Mouse (Mus musculus) heart, postnatal 0 days (tissue): Measurements from ENCODE around the gene Snrk. TPM values are rescaled to one million over a fixed set of nuclear protein-coding genes. Genes with fewer than 3 reads are reported as not detected.

ENCODE experiments used
- ATAC-seq: fragments of 200-750 bp; cut with Nextera tagmentation; 2 replicates; pipeline ENCODE4 v1.8.0; 2017; ENCODE audit warnings: low read depth, moderate number of reproducible peaks, moderate library complexity; ENCODE audit not compliant: insufficient read depth
- DNase-seq: peaks from one replicate; pipeline ENCODE4 v3.0.0-alpha.2; 2016; ENCODE audit warnings: low spot score
- H3K27ac ChIP-seq: fragments of 300-500 bp; sonication (generic); 2 replicates; pipeline ENCODE4 v1.5.1; 2014; ENCODE audit warnings: low read depth, mild to moderate bottlenecking
- H3K27me3 ChIP-seq: fragments of 300-500 bp; sonication (generic); 2 replicates; pipeline ENCODE4 v1.6.1; 2014; ENCODE audit warnings: low read length, mixed read lengths; ENCODE audit not compliant: control insufficient read depth, insufficient read depth
- H3K36me3 ChIP-seq: fragments of 300-500 bp; sonication (generic); replicated peaks from 2 replicates; pipeline ENCODE4 v1.6.1; 2014; ENCODE audit warnings: low read length, mixed read lengths; ENCODE audit not compliant: control insufficient read depth, insufficient read depth
- H3K4me1 ChIP-seq: fragments of 300-500 bp; sonication (generic); 2 replicates; pipeline ENCODE4 v1.6.1; 2014; ENCODE audit warnings: antibody characterized with exemption; ENCODE audit not compliant: control insufficient read depth, insufficient read depth
- H3K4me2 ChIP-seq: fragments of 300-500 bp; sonication (generic); 2 replicates; pipeline ENCODE4 v1.6.1; 2014; ENCODE audit warnings: low read depth, mild to moderate bottlenecking, low read length, moderate library complexity
- H3K4me3 ChIP-seq: fragments of 300-500 bp; sonication (generic); 2 replicates; pipeline ENCODE4 v1.5.1; 2014; ENCODE audit warnings: low read depth, low read length
- H3K9ac ChIP-seq: fragments of 300-500 bp; sonication (generic); replicated peaks from 2 replicates; pipeline ENCODE4 v1.6.1; 2014; ENCODE audit warnings: low read depth, low read length, mixed read lengths
- H3K9me3 ChIP-seq: fragments of 300-500 bp; sonication (generic); replicated peaks from 2 replicates; pipeline ENCODE4 v1.6.1; 2016; ENCODE audit warnings: low read length; ENCODE audit not compliant: control insufficient read depth
- CTCF ChIP-seq: IDR thresholded peaks from 2 replicates; pipeline ENCODE4 v1.5.1; 2016; ENCODE audit warnings: antibody characterized with exemption, control low read depth, low read depth
- EP300 ChIP-seq: IDR thresholded peaks from 2 replicates; pipeline ENCODE4 v1.6.1; 2016; ENCODE audit warnings: antibody characterized with exemption, low read depth
- WGBS: fragments of 180-500 bp; shearing (Covaris S2); extraction: QIAGEN DNeasy Blood & Tissue Kit; methylation state at CpG from one replicate; pipeline ENCODE4 v1.1.7; 2014; 5-methylcytosine and 5-hydroxymethylcytosine counted together
- polyA plus RNA-seq: library from polyadenylated mRNA; unstranded; fragments of >200 nt; fragmentation: Nextera tagmentation; extraction: Ambion mirVana; gene quantifications from 2 replicates; pipeline ENCODE4 v1.2.1, GENCODE M21; 2015
- total RNA-seq: library from RNA; depleted of rRNA; stranded (reverse); fragments of >200 nt; gene quantifications from 2 replicates; pipeline ENCODE4 v1.2.3, GENCODE M21; 2014; ENCODE audit warnings: low replicate concordance

Gene Snrk
- total and polyA plus RNA-seq, 2 experiments from 2014 or later = 39.5 to 60.4 TPM

DNA sequence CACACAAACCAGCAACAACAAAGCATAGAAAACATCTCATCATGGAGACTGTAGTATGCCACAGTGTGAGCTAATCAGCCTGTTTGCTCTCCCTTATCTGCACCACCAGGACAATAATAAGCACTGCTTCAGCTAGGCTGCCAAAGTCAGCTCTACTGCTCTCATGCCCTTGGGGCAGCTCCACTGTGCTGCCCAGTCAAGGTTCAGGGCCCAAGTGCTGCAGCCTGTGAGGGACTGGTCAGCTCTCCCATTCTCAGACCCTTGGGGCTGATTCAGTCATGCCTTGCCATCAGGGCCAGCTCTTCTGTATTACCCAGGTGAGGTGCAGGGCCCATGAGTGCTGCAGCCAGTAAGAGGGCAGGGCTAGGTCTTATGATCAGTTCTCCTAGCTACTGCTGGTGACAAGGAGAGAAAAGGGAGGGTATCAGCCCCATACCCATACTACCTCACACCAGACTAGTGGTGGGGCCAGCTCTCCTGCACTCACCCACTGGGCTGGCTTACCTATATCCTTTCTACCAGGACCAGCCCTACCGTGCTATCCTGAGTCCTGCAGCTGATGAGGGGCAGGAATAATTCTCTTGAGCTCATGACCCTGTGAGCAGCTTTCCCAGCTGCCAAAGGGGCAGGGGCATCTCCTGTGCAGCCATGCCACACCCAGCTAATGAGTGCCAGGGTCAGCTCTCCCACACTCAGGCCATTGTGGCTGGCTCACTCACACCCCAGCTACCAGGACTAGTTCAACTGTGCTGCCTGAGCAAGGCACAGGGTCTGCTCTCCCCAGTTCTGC is 18.2 kb downstream of the Snrk start:
- Histone ChIP-seq H3K9me3 (no peaks in the 10 kb centered on the region), H3K4me3 (no peak overlapping the region), H3K4me2 (no peak overlapping the region), H3K36me3 (peaks cover 47% of the 10 kb centered on the region), H3K4me1 (peaks cover 27% of the 10 kb centered on the region), H3K27me3 (no peaks in the 10 kb centered on the region), H3K27ac (peak overlapping the region; percentile 80), H3K9ac (no peak overlapping the region)
- ATAC-seq (peak; percentile 76), DNase-seq (peak; percentile 48)
- no peak for TF ChIP-seq CTCF
- TF ChIP-seq EP300 = no peak
- WGBS = 47% methylated on average over 1 of the region's 1 CpGs

GRCm38 (mm10) chr9:122135885-122136170 is 18.8 kb downstream of the Snrk start:
- H3K4me2 ChIP-seq = no peak overlapping the region
- ATAC-seq = peak; percentile 44; the same call in 1 of the 2 replicates
- TF ChIP-seq CTCF = no peak
- no peak for TF ChIP-seq EP300
- H3K27me3 ChIP-seq = no peaks in the 10 kb centered on the region
- WGBS = 77% methylated on average over 2 of the region's 2 CpGs
- peak overlapping the region; percentile 80 for H3K27ac ChIP-seq
- H3K9me3 ChIP-seq = no peaks in the 10 kb centered on the region
- H3K4me1 ChIP-seq = peaks cover 22% of the 10 kb centered on the region
- no peak overlapping the region for H3K9ac ChIP-seq
- no peak overlapping the region for H3K4me3 ChIP-seq
- no peak for DNase-seq
- H3K36me3 ChIP-seq = peaks cover 47% of the 10 kb centered on the region

- peaks cover 36% of the 10 kb centered on the region for H3K36me3 ChIP-seq
- TF ChIP-seq EP300 = no peak
- TF ChIP-seq CTCF = no peak
- 76% methylated on average over 1 of the region's 1 CpGs for WGBS
Measured at GRCm38 (mm10) chr9:122137960-122138359, 20.9 kb downstream of the Snrk start.

GRCm38 (mm10) chr9:122138371-122139029 is 21.4 kb downstream of the Snrk start:
- no peak for ATAC-seq
- TF ChIP-seq EP300 (no peak), CTCF (no peak)
- peaks cover 29% of the 10 kb centered on the region for H3K4me1 ChIP-seq

More at GRCm38 (mm10) chr9:122137960-122138359, 20.9 kb downstream of the Snrk start:
- H3K4me2 ChIP-seq = no peak overlapping the region
- H3K9me3 ChIP-seq = no peaks in the 10 kb centered on the region
- no peak for ATAC-seq
- DNase-seq = no peak
- H3K4me1 ChIP-seq = peaks cover 29% of the 10 kb centered on the region
- H3K27me3 ChIP-seq = no peaks in the 10 kb centered on the region
- no peak overlapping the region for H3K9ac ChIP-seq
- no peak overlapping the region for H3K27ac ChIP-seq
- H3K4me3 ChIP-seq = no peak overlapping the region

GRCm38 (mm10) chr9:122139236-122139635 is 22.2 kb downstream of the Snrk start:
- 56% methylated on average over 2 of the region's 2 CpGs for WGBS
- no peak for TF ChIP-seq EP300
- no peak for TF ChIP-seq CTCF
- no peaks in the 10 kb centered on the region for H3K27me3 ChIP-seq
- DNase-seq (no peak), ATAC-seq (no peak)
- no peak overlapping the region for H3K4me3 ChIP-seq
- H3K36me3 ChIP-seq = peaks cover 28% of the 10 kb centered on the region
- H3K27ac ChIP-seq = no peak overlapping the region
- no peak overlapping the region for H3K9ac ChIP-seq
- H3K4me1 ChIP-seq = peaks cover 29% of the 10 kb centered on the region
- no peak overlapping the region for H3K4me2 ChIP-seq
- H3K9me3 ChIP-seq = no peaks in the 10 kb centered on the region

More at GRCm38 (mm10) chr9:122138371-122139029, 21.4 kb downstream of the Snrk start:
- H3K4me2 ChIP-seq = no peak overlapping the region
- 83% methylated on average over 4 of the region's 4 CpGs for WGBS
- no peak overlapping the region for H3K4me3 ChIP-seq
- peaks cover 31% of the 10 kb centered on the region for H3K36me3 ChIP-seq
- no peaks in the 10 kb centered on the region for H3K27me3 ChIP-seq
- H3K9ac ChIP-seq = no peak overlapping the region
- no peak overlapping the region for H3K27ac ChIP-seq
- DNase-seq = no peak
- H3K9me3 ChIP-seq = no peaks in the 10 kb centered on the region
